8 mouse cellular contexts compared by ENCODE assay signal in genomic region chr11:114068390-114068789, GRCm38 (mm10). TPM values are rescaled to one million over a fixed set of nuclear protein-coding genes. Genes with fewer than 3 reads are reported as not detected.
A peak's percentile ranks its signal among the peaks of the same experiment; 100 is the strongest.
DNase-seq lines count a peak whose midpoint lies in the region; ATAC-seq and TF ChIP-seq lines count a peak whose summit lies in the region.

No protein-coding gene starts in this region.

- H3K9me3 ChIP-seq in embryonic facial prominence, embryonic 15.5 days (replicated peaks): no peaks in the 10 kb centered on the region
- no peaks in the 10 kb centered on the region for H3K9me3 ChIP-seq in heart, postnatal 0 days (replicated peaks; ENCODE audit: control insufficient read depth, low read length)

- 2% methylated on average over 5 of the region's 5 CpGs for WGBS in embryonic facial prominence, embryonic 15.5 days
- WGBS in heart, postnatal 0 days: 3% methylated on average over 5 of the region's 5 CpGs

- no peak overlapping the region for H3K4me3 ChIP-seq in embryonic facial prominence, embryonic 15.5 days (replicated peaks)
- no peak overlapping the region for H3K4me3 ChIP-seq in heart, postnatal 0 days (ENCODE audit: low read depth, low read length)

- H3K36me3 ChIP-seq in embryonic facial prominence, embryonic 15.5 days: no peaks in the 10 kb centered on the region
- no peaks in the 10 kb centered on the region for H3K36me3 ChIP-seq in heart, postnatal 0 days (replicated peaks; ENCODE audit: control insufficient read depth, insufficient read depth, low read length)

- peaks cover 16% of the 10 kb centered on the region for H3K27me3 ChIP-seq in embryonic facial prominence, embryonic 15.5 days
- H3K27me3 ChIP-seq in heart, postnatal 0 days (ENCODE audit: control insufficient read depth, insufficient read depth, low read length): peaks cover 57% of the 10 kb centered on the region

- peak; percentile 35 for ATAC-seq in embryonic facial prominence, embryonic 15.5 days (ENCODE audit: insufficient number of reproducible peaks, low FRiP score, low TSS enrichment, low read depth)
- ATAC-seq in heart, postnatal 0 days (ENCODE audit: insufficient read depth, low read depth): peak; percentile 49

- peak overlapping the region; percentile 58 for H3K27ac ChIP-seq in embryonic facial prominence, embryonic 15.5 days (replicated peaks)
- no peak overlapping the region for H3K27ac ChIP-seq in heart, postnatal 0 days (ENCODE audit: low read depth)

- peaks cover 52% of the 10 kb centered on the region for H3K4me1 ChIP-seq in embryonic facial prominence, embryonic 15.5 days
- H3K4me1 ChIP-seq in heart, postnatal 0 days (ENCODE audit: control insufficient read depth, insufficient read depth): peaks cover 4% of the 10 kb centered on the region; the same call in 1 of the 2 replicates

- H3K4me2 ChIP-seq in embryonic facial prominence, embryonic 15.5 days (replicated peaks): peak overlapping the region; percentile 30
- no peak overlapping the region for H3K4me2 ChIP-seq in heart, postnatal 0 days (ENCODE audit: low read depth, low read length)

- TF ChIP-seq CTCF in heart, postnatal 0 days (IDR thresholded peaks at IDR 0.05; ENCODE audit: low read depth): peak; percentile 63

- no peak overlapping the region for H3K9ac ChIP-seq in embryonic facial prominence, embryonic 15.5 days
- H3K9ac ChIP-seq in heart, postnatal 0 days (replicated peaks; ENCODE audit: low read depth, low read length): no peak overlapping the region

- peak; percentile 51 for DNase-seq in thymus, postnatal 0 days (ENCODE audit: low spot score)
- no peak for DNase-seq in thymus, adult 18-20 months
- peak; percentile 70 for DNase-seq in heart, postnatal 0 days (ENCODE audit: low spot score)
- DNase-seq in kidney, postnatal 4 days: peak; percentile 76 to 84
- peak; percentile 37 for DNase-seq in lung, postnatal 14 days
- DNase-seq in retina, postnatal 1 day: peak; percentile 91
- DNase-seq in T-cell, adult 2 months (ENCODE audit: low spot score): no peak

- no peak for TF ChIP-seq EP300 in heart, postnatal 0 days (IDR thresholded peaks at IDR 0.05; ENCODE audit: low read depth)

RNA-seq across cellular contexts. Expression of gene Sdk2, which starts 1.5 kb away (rescaled TPM):
- polyA plus RNA-seq in thymus, postnatal 0 days (2015; fragmentation: Nextera tagmentation; extraction: Ambion mirVana): 0.49 and 0.60 TPM in 2 replicates
- 4.8 and 5.1 TPM in 2 replicates for polyA plus RNA-seq in embryonic facial prominence, embryonic 15.5 days (2015; fragmentation: Nextera tagmentation; extraction: Ambion mirVana)
- total RNA-seq in heart, postnatal 0 days (2014; rRNA removed; ENCODE audit: low replicate concordance): 1.9 and 2.9 TPM in 2 replicates
- 0.27 and 0.29 TPM in 2 replicates for polyA plus RNA-seq in heart, postnatal 0 days (2015; fragmentation: Nextera tagmentation; extraction: Ambion mirVana)

Comparison
In these comparisons a context has a peak if more than half of its experiments do, and no peak if none do; other contexts are left out.
1. DNase-seq: peak in thymus, postnatal 0 days (single experiment), heart, postnatal 0 days (single experiment), kidney, postnatal 4 days (2 of 2), lung, postnatal 14 days (single experiment) and retina, postnatal 1 day (single experiment); none in thymus, adult 18-20 months (0 of 2) and T-cell, adult 2 months (single experiment).